Mouse (Mus musculus) lung, postnatal 0 days (tissue): ENCODE results near the gene Paqr7.

Experiments
- CTCF ChIP-seq: IDR thresholded peaks from 2 replicates; pipeline ENCODE4 v1.5.1; 2016; ENCODE audit warnings: antibody characterized with exemption, mild to moderate bottlenecking
- EP300 ChIP-seq: IDR thresholded peaks from 2 replicates; pipeline ENCODE4 v1.6.1; 2016; ENCODE audit warnings: antibody characterized with exemption, mild to moderate bottlenecking, control low read depth

DNA sequence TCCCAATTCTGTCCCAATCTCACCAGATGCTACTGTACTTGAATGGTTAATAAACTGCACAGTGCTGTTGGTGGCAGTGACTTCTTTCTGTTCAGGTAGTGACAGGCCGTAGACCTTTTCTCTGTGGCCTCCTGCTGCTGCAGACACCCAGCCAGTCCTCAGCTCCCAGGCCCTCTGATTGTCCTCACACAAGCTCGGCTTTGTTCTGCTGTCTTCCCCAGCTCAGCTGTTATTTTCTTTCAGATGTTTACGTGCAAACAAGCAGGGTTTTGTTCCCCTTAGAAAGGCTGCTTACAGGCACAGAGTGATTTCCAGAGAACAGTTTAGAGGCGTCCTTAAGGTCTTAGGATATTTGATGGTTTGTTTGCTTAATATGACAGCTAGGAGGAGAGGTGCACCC lies 22.7 kb upstream of the Paqr7 start:
- TF ChIP-seq EP300 (no peak), CTCF (no peak)
